Mouse (Mus musculus) megakaryocyte, adult 5-6 weeks (primary cell): Measurements from ENCODE around the gene Col3a1. TPM values are rescaled to one million over a fixed set of nuclear protein-coding genes. Genes with fewer than 3 reads are reported as not detected.

Experiments
- ATAC-seq: 2 replicates; pipeline ENCODE4 v1.8.0; 2016; ENCODE audit warnings: mild to moderate bottlenecking, inconsistent platforms; ENCODE audit not compliant: poor library complexity, severe bottlenecking
- total RNA-seq, 2 experiments: library from RNA; stranded (forward) in 1 of 2; stranded (reverse) in 1 of 2; fragments of 153-499, 151-499 nt in 1 of 2; fragments of 221-1000, 200-1000 nt in 1 of 2; gene quantifications; 2 replicates each; pipeline versions ENCODE4 v1.2.3 to v1.2.4; 2015 to 2017

Col3a1 gene
- total RNA-seq (2015) = 0.04 and 0.55 TPM in 2 replicates
- total RNA-seq (2017) = 0.04 and 0.07 TPM in 2 replicates

DNA sequence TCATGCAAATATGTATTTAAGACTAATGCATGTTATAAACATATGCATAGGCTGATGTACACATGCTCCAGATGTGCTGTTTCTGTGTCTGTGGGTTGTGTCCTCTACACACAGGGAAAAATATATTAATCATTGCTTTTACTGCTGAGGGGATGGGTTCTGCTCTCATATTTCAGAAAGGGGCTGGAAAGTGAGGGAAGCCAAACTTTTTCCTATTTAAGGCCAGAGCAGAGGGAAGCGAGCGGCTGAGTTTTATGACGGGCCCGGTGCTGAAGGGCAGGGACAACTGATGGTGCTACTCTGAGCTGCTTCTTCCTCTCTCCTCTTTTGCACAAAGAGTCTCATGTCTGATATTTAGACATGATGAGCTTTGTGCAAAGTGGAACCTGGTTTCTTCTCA lies at the start of gene Col3a1:
Gene Col3a1, plus strand, starts transcription at position 151 of the 400 bp plus-strand sequence.
- no peak for ATAC-seq

DNA sequence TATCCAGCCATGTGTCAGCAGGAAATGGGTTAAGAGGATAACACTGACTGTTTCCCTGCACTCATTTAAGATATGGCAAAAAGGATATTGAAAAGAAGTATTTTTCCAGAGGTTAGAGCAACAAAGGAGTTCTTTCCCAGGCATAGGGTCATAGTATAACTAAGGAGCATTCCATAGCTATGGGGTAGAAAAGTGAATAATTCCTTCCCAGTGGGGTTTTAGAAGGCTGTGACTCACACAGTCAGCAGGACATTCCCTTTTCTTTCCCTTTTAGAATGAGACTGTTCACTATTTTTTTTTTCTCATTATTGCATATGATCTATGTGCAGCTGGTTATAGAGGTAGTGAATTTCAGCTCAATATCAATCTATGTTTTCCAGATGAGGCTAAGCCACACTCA lies 41.9 kb upstream of the Col3a1 start:
- ATAC-seq = no peak

DNA sequence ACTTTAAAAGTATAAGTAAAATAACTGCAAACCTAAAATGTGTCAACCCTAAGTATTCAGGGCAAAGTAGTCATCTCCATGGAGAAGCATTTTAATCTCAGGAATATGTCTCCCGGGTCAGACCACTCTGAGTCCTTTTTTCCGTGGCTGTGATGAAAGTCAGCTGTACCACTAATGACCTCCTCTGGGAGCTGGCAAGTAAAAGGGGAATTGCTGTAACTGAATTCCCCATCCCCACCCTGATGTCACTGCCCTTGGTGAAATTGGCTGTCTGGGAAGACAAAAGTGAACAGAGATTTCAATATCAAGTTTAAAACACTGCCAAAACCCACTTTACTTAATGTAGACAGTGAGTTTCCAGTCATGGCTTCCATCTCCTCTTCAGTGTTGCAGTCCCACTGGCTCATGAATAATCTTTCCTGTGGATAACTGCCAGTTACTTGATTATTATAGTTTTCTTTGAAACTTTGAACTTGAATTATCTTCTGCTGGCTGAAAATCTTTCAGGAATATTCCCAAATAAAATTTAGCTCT lies 35.3 kb upstream of the Col3a1 start:
- no peak for ATAC-seq

DNA sequence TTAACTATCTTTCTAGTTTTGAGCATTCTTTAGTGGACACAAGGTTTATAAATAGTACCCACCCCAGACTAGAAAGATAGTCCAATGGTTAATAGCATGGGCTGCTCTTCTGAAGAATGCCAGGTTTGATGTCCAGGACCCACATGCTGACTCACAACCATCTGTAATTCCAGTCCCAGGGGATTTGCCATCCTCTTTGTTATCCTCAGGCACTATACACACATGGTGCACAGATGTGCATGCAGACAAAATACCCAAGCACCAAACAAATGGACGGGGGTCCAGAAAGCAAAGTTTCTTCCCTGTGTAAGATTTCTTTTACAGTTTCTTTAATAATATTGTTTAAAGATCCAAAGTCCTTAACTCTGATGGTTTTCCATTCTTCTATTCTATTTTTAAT lies 23.4 kb upstream of the Col3a1 start:
- ATAC-seq = no peak

DNA sequence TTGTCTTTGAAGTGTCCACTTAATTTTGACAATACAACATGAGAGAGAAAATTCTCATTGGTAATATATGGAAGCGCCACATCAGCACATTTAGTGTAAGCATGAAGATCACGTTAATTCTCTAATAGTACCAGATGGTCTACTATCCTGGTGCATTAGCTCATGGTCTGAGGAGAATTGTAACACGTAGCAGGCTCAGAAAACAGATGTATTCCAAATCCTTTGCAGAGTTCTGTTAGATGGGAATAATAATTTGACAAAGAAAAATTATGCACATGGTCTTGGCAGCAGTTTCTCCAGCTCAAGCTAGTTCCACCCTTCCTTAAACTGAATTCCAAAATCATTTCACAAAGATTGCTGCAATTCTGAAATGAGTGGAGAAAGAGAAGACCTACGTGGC lies 21.3 kb upstream of the Col3a1 start:
- ATAC-seq = no peak

DNA sequence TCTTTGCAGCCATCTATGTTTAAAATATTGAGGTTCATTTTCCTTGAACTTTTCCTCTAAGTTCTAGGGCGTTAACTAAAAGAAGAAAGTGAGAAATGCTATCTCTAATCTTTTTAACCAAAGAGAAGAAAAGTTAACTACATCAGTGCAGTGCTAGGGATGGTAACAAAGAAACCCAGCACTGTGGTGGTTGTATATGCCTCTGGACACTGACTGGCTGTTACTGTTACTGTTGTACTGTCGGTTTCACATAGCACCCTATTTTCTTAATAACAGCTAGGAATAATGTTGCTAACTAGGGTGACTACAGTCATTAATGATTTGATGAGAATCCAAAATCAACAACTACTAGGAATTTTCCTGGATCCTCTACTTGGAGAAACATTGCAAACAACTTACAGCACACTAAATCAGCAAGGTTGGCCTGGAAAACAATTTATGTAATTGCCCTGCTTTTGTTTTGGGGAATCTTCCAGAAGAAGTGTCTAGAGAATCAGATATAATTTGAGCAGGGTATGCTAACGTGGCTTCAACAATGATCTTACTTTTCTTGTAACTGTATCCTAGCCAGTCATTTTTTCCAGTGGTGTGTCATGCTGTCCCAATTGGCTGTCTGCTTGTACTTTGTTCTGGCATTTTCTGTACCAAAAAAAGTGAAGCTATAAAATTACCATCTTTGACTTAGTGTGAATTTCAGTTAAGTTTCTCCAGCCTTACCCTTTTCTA lies 11.8 kb upstream of the Col3a1 start:
- no peak for ATAC-seq

DNA sequence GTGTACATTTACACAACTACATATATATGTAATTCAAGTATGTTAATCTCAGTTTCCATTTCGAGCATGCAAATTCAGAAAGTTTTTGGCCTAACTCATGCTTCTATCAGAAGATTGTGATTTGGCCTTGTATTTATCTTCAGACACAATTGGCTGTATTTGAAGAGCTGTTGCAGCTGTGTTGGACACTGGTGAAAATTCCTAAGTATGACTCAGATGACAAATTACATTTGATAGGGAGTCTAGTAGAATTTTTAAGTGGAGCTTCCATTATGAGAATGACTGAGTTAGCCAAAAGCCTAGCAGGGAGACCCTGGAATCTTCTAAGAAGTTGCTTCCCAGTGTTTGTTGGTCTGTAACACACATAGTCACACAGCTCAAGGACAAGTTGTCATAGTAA lies 7.1 kb upstream of the Col3a1 start:
- ATAC-seq = no peak

DNA sequence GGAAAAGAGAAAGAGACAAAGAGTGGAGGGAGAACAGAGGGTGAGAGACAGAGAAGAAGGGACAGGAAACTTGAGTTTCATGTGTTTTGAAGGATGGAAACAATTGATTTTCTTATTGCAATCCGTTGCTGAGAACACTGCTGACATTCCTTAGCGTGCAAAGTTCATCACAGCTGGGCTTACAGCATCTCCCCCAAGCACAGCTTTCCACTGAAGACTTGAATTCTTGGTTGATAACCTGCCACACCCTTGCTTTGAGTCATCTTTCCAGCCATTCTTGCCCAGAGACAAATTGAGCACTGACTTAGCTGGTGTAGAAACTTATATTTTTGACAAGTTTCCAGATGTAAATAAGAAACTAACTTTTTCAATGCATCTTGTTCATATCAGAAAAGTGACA lies 2.3 kb upstream of the Col3a1 start:
- no peak for ATAC-seq

DNA sequence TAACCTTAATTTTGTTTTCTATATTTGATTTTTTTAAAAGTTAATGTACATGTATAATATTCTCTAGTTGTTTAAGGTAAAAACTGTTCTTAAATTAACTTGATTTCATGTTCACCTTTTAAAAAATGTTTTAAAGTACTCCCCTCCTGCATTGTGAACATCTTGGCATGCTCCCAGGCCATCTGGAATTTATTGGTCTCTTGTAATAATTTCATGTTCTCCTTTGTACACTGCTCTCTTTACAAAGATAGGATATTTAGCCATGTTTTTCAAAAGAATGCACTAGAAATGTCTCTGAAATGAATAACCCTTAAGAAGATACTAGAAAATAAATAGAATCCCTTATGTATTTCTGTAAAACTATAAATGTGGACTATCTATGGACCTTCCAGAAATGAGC lies 624 bp downstream of the Col3a1 start:
- no peak for ATAC-seq

DNA sequence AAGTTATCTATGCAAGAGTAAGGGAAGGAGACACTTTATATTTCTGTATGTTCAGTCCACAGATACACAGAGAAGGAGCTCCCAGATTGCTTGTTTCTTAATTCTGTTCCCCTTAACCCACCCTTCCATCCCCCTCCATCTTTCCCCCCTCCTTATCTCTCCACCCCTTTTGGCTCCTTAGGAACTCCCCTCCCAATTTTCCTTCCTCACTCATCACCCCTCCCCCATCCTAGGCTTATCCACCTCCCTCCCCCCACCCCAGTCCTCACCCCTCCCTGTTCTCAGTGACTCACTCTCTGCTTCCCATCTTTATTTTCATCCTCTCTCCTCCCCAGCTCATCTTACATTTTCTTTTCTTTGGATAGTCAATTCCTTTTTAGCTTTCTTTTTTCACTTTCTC lies 1.5 kb downstream of the Col3a1 start:
- no peak for ATAC-seq

DNA sequence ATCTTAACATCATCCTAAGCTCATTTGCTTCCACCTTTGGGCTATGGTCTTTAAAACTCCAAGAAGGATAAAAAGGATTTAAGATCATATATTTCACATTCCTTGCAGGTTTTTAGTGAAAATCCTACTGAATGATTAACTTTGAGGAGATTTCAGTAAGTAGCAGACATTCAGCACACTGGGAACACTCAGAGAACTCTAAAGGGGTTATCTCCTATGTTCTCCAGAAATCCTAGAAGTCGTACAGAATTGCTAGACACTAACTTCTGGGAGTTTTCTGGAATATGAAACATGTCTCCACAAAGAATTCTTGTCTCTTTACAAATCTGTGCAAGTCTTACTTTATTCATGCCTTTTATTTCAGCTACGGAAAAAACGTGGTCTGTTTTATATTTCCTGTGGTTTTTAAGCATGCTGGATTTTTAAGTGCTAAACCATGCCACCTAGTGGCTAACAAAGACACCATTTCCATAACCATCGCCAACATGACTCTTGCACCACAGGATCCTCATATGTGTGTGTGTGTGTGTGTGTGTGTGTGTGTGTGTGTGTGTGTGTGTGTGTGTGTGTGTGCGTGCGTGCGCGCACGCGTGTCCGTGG lies 2.5 kb downstream of the Col3a1 start:
- ATAC-seq = no peak

DNA sequence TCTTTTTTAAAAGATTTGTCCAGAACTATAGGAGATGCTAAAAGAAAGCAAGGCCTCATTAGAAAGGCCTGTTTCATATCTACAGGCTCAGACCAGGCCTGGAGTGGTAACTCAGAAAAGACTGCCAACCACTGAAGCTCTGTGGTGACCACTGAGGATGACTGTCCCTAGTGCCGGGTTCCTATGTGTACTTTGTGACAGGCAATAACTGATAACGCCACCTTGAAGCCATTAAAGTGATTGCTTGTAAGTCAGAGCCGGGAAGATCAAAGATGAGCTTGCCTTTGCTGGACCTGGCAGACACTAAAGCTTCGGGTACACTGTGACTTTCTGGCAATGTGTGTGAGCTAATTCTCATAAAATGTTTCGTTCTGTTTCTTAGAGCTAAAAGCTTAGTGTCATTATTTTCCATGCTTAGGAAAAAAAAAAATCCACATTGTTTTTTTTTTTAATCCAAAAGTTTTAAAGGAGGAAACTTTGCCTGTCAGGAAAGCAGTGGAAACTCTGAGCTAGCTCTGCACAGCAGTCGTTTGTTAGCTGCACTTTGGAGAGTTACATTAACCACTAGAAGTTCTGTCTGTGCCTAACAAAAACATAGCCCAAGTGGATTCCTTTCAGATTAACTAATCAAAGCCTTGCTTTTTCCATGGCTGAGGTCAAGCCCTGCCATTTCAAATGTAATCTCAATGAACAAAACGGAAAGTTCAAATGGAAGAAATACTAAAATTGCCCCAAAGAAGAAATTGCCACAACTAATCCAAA lies 4.6 kb downstream of the Col3a1 start:
- no peak for ATAC-seq

DNA sequence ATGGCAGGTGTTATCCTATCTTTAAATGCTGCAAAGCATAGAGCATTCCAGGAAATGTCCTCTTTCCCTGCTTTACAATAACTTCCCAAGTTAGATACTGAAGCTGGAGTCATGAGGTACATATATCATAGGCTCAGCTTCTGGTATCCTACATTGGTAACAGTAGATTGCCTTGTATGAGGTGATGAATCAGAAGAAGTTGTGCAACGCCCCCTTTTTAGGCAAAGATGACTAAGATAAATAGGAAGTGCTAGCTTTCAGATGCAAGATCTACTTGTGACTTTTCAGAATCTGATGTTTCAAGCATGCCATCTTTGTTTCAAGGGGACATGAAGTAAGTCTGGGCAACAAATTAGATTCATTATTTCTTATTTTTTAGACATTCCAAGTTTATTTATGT lies 6.9 kb downstream of the Col3a1 start:
- ATAC-seq = no peak

DNA sequence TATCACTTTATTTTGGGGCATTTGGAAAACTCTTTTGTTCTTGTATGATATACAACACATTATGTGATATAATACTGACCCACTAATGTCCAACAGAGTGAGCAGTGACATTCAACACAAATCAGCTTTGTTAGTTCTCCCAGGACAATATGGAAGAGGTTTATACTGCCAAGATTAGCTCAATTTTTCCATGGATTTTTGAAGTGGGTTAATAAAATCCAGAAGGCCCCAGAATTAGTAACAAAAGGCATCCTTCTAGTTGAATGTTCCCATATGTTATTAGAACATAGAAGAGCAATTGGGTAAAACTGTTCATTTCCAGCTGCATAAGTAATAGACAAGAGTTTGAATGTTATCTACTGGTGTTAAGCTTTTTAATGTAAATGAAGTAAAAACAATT lies 9.5 kb downstream of the Col3a1 start:
- no peak for ATAC-seq

DNA sequence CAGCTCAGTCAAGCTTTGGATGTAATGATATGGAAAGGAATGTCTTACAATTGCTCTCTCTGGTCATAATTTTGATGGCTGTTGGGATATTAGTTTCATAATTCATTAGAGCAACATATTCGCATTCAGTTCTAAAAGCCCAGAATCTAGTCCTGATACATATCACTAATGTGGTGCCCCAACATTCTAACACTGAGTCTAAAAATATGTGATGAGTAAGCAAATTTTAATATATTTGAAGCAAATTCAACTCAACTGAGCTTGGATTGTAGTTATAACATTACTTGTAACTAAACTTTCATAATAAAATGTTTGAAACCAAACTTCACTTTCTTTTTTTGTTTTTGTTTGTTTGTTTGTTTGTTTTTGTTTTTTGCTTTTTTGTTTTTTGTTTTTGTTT lies 17.8 kb downstream of the Col3a1 start:
- no peak for ATAC-seq

DNA sequence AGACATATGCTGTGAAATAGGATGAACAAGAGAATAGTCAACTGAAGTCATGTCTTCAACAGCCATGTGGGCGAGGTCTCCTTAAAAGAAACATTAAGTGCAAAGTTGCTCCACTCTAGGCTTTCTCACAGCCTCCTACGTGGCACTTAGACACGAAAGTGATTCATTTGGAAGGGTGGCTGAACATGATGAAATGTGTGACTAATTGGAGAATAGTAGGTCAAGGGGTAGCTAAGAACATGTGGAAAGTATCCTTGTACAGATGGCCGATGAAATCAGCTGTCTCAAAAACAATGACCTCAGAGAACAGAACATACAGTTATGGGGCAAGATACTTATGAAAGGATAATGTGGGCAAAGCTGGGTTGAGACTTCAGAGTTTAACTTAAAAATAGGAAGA lies 44.6 kb downstream of the Col3a1 start:
- ATAC-seq = no peak

DNA sequence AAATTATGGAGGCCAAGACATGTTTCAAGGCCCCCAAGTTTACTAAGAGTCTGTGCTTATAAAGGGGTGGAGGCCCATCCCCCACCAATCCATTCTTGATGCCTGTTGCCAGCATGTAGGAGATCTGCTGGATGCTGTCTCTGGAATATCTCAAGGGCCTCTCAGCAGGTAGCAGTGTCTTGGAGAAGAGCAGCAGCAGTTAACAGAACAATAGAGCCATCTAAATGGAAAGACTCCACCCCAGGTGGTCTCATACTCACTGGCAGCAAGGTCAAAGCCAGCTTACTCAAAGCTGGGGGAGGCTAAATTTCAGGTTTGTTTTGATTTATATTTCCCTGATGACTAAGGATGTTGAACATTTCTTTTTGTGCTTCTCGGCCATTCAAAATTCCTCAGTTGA lies 46.7 kb downstream of the Col3a1 start:
- no peak for ATAC-seq

DNA sequence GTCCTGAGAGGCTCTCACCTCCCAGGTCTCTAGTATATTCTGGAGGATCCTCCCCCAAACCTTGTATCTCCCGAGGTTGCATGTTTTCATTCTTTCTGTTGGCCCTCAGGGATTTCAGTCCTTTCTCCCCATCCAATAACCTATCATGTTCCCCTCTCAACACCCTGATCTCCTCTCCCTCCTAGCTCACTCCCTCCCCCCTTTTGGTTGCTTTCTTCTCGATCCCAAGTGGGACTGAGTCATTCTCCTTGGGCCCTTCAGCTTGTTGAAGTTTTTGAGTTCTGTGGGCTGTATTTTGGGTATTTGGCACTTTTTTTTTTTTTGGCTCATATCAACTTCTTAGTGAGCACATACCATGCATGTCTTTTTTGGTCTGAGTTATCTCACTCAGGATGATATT lies 47.8 kb downstream of the Col3a1 start:
- no peak for ATAC-seq

DNA sequence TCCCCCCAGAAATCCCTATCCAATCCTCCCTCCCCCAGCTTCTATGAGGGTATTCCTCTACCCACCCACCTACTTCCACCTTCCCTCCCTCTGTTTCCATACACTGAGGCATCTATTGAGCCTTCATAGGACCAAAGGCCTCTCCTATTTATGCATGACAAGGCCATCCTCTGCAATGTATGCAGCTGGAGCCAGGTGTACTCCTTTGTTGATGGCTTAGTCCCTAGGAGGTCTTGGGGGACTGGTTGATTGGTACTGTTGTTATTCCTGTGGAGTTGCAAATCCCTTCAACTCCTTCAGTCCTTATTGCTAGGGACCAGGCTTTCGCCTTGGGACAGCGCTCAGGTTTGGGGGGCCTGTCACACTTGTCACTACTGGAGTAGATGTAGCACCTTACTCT lies 48.3 kb downstream of the Col3a1 start:
- ATAC-seq = no peak

DNA sequence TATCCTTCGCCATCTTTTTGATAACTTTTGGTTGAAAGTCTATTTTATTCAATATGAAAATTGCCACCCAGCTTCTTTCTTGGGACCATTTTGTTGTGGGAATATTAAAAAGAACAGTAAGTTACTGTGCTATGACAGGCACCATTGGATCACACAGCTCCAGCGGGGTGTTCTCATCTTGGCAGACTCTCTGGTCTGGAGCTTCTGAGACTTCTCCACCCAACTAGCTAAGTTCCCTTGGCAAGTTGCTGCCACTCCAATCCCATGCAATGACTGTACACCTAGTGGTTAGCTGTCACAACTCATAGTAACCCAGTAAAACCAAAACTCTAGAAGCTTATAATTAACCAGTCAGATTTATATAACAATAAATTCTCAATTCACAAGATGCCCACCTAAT lies 51.9 kb downstream of the Col3a1 start:
- no peak for ATAC-seq

DNA sequence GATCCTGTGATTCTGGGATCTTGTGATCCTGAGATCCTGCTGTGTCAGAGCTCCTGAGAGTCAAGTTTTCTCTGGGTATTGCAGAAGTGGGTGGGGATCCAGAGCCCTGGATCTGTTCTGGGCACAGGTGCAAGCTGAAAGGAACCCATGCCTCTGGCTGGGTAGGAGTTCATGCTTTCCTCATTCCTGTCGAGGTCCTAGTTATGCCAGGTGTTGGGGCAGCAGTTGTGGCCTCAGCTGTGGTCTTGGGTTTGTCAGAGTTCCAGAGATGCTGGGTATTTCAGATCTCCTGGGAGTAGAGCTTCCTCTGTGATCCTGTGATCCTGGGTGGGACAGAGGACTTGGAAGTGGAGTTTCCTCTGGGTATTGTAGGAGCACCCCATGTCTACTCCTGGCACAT lies 54.1 kb downstream of the Col3a1 start:
- no peak for ATAC-seq
